Mouse (Mus musculus) stomach, postnatal 0 days (tissue): Measurements from ENCODE around the gene G6pc2.

ENCODE experiments used
- CTCF ChIP-seq: IDR thresholded peaks from 2 replicates; pipeline ENCODE4 v1.5.1; 2016; ENCODE audit warnings: antibody characterized with exemption, low read depth, mild to moderate bottlenecking, moderate library complexity
- EP300 ChIP-seq: optimal IDR thresholded peaks from 2 replicates; pipeline ENCODE3; 2016; ENCODE audit warnings: antibody characterized with exemption

- TF ChIP-seq CTCF (no peak), EP300 (no peak)
Observed at GRCm38 (mm10) chr2:69210773-69211172, at the start of gene G6pc2.
